ENCODE assay signal across 19 mouse cellular contexts in the genomic region with DNA sequence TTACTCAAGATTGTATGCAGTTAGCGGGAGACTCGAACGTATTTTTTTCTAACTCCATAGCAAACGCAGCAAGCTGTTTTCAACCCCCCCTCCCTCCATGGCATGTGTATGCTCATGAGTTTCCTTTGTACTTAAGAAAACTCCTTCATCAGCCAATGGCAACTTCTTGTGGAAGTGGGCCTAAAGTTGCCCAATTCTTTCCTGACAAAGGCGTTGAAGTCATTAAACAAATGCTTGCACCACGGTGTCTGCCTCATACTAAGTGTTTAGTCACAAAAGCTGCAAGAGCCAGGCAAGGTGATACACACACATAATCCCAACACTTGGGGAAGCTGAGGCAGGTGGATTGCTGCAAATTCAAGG. TPM values are rescaled to one million over a fixed set of nuclear protein-coding genes. Genes with fewer than 3 reads are reported as not detected.
DNase-seq lines count a peak whose midpoint lies in the region; ATAC-seq and TF ChIP-seq lines count a peak whose summit lies in the region.
"Had no signal": no experiment of that assay in that cellular context is flagged by ENCODE, and none has a peak within 500 bp of the region (broad histone marks: within the 10 kb centered on the region; RNA-seq: fewer than 3 reads in every experiment).

No protein-coding gene starts in this region.

- no peaks in the 10 kb centered on the region for H3K27me3 ChIP-seq in intestine, embryonic 14.5 days (replicated peaks; ENCODE audit: control insufficient read depth, insufficient read depth, low read length)
- no peaks in the 10 kb centered on the region for H3K27me3 ChIP-seq in intestine, postnatal 0 days (replicated peaks; ENCODE audit: control insufficient read depth, insufficient read depth, low read length)
- no peaks in the 10 kb centered on the region for H3K27me3 ChIP-seq in MEL (ENCODE audit: control insufficient read depth in 1 of 2, insufficient read depth in 2 of 2, low read length in 2 of 2)
- H3K27me3 ChIP-seq in stomach, embryonic 14.5 days (ENCODE audit: control insufficient read depth, insufficient read depth, low read length), result no peaks in the 10 kb centered on the region
- H3K27me3 ChIP-seq: forebrain, embryonic 13.5 days; midbrain, embryonic 12.5 days had no signal

- no peak overlapping the region for H3K4me3 ChIP-seq in intestine, embryonic 14.5 days (ENCODE audit: low read depth, low read length)
- H3K4me3 ChIP-seq in intestine, postnatal 0 days (ENCODE audit: low read depth, low read length), result no peak overlapping the region
- H3K4me3 ChIP-seq in MEL (ENCODE audit: control insufficient read depth in 1 of 2, insufficient read depth in 1 of 2, low read depth in 2 of 2, low read length in 2 of 2), result no peak overlapping the region
- no peak overlapping the region for H3K4me3 ChIP-seq in embryonic fibroblast, embryonic 13.5 days (ENCODE audit: insufficient read depth, low read length)
- H3K4me3 ChIP-seq in stomach, embryonic 14.5 days (ENCODE audit: low read depth, low read length), result no peak overlapping the region

- peak overlapping the region; percentile 51; the same call in 1 of the 2 replicates for H3K4me2 ChIP-seq in intestine, embryonic 14.5 days (ENCODE audit: low read length)
- no peak overlapping the region for H3K4me2 ChIP-seq in intestine, postnatal 0 days (replicated peaks; ENCODE audit: low read depth)
- no peak overlapping the region; the same call in 1 of the 2 replicates for H3K4me2 ChIP-seq in stomach, embryonic 14.5 days (replicated peaks; ENCODE audit: low read depth, low read length)

- peaks cover 11% of the 10 kb centered on the region for H3K79me2 ChIP-seq in MEL (ENCODE audit: control insufficient read depth, insufficient read depth, low read length, poor library complexity)

- H3K9me3 ChIP-seq in intestine, embryonic 14.5 days (ENCODE audit: control insufficient read depth, low read length), result 0 out of 2 replicates have a peak, but pooled peaks cover 2% of the 10 kb centered on the region
- no peaks in the 10 kb centered on the region for H3K9me3 ChIP-seq in intestine, postnatal 0 days (ENCODE audit: control insufficient read depth)
- no peaks in the 10 kb centered on the region for H3K9me3 ChIP-seq in MEL (replicated peaks; ENCODE audit: insufficient read depth, low read length)
- no peaks in the 10 kb centered on the region for H3K9me3 ChIP-seq in stomach, embryonic 14.5 days (ENCODE audit: control insufficient read depth, low read depth, low read length)
- H3K9me3 ChIP-seq: forebrain, embryonic 13.5 days; midbrain, embryonic 12.5 days had no signal

- TF ChIP-seq EP300 in MEL (IDR thresholded peaks at IDR 0.05; ENCODE audit: low read depth in 1 of 2, low read length in 2 of 2), result no peak

- ATAC-seq in intestine, embryonic 14.5 days (replicated peaks; ENCODE audit: low FRiP score, low TSS enrichment, low read depth), result no peak
- no peak for ATAC-seq in intestine, postnatal 0 days
- ATAC-seq in stomach, embryonic 14.5 days (ENCODE audit: insufficient number of reproducible peaks, insufficient read depth, low FRiP score, low read depth), result no peak
- ATAC-seq: forebrain, embryonic 13.5 days; hindbrain, embryonic 16.5 days had no signal

- H3K27ac ChIP-seq in intestine, embryonic 14.5 days (ENCODE audit: low read depth), result peak overlapping the region; percentile 72
- H3K27ac ChIP-seq in intestine, postnatal 0 days (ENCODE audit: low read depth, low read length), result no peak overlapping the region
- H3K27ac ChIP-seq in MEL (ENCODE audit: control insufficient read depth, low read depth, low read length), result no peak overlapping the region
- H3K27ac ChIP-seq in embryonic fibroblast, embryonic 13.5 days (ENCODE audit: insufficient read depth, low read length), result peak overlapping the region; percentile 75
- peak overlapping the region; percentile 69 for H3K27ac ChIP-seq in stomach, embryonic 14.5 days (ENCODE audit: low read length)
- H3K27ac ChIP-seq: forebrain, embryonic 13.5 days; midbrain, embryonic 12.5 days had no signal

- DNase-seq in intestine, embryonic 14.5 days (ENCODE audit: low spot score), result no peak
- DNase-seq in MEL (ENCODE audit: low read depth, low spot score), result peak; percentile 34
- DNase-seq in layer of hippocampus, postnatal 10 days (ENCODE audit: low spot score in 2 of 2), result no peak
- DNase-seq in urinary bladder, postnatal 4 days (ENCODE audit: low spot score in 2 of 2), result no peak
- DNase-seq: adrenal gland, postnatal 25 days; B cell, adult 2 months; cerebellum, adult 8-10 months; gastrocnemius, postnatal 25 days; heart, postnatal 10 days; kidney, adult 9 months; kidney, postnatal 4 days; lung, adult 2 months; thymus, postnatal 25 days had no signal

- peaks cover under 1% of the 10 kb centered on the region; the same call in 1 of the 2 replicates for H3K36me3 ChIP-seq in intestine, embryonic 14.5 days (ENCODE audit: control insufficient read depth, insufficient read depth, low read length)
- H3K36me3 ChIP-seq in intestine, postnatal 0 days (ENCODE audit: control insufficient read depth, insufficient read depth), result no peaks in the 10 kb centered on the region
- peaks cover 2 to 19% of the 10 kb centered on the region in 2 experiments; a peak in 3 of 4 replicates for H3K36me3 ChIP-seq in MEL (ENCODE audit: control insufficient read depth in 1 of 2, insufficient read depth in 2 of 2, low read length in 2 of 2)
- no peaks in the 10 kb centered on the region for H3K36me3 ChIP-seq in stomach, embryonic 14.5 days (ENCODE audit: control insufficient read depth, insufficient read depth, low read length)
- H3K36me3 ChIP-seq: midbrain, embryonic 12.5 days had no signal

- 76% methylated on average over 6 of the region's 6 CpGs for WGBS in intestine, embryonic 14.5 days
- WGBS in intestine, postnatal 0 days, result 66% methylated on average over 6 of the region's 6 CpGs
- 66% methylated on average over 6 of the region's 6 CpGs for WGBS in stomach, embryonic 14.5 days

- TF ChIP-seq POLR2A in MEL (IDR thresholded peaks at IDR 0.05; ENCODE audit: control insufficient read depth in 1 of 2, insufficient read depth in 1 of 2, low read depth in 1 of 2, low read length in 2 of 2, poor library complexity in 1 of 2), result no peak
- no peak for TF ChIP-seq POLR2A in embryonic fibroblast, embryonic 13.5 days (IDR thresholded peaks at IDR 0.05; ENCODE audit: low read depth, low read length)

- H3K4me1 ChIP-seq in intestine, embryonic 14.5 days (replicated peaks; ENCODE audit: control insufficient read depth, insufficient read depth, low read length), result peaks cover 27% of the 10 kb centered on the region
- no peaks in the 10 kb centered on the region for H3K4me1 ChIP-seq in intestine, postnatal 0 days (replicated peaks; ENCODE audit: control insufficient read depth, insufficient read depth, low read length)
- H3K4me1 ChIP-seq in MEL (ENCODE audit: control insufficient read depth in 1 of 2, insufficient read depth in 2 of 2, low read length in 2 of 2), result peaks cover 0 to 22% of the 10 kb centered on the region in 2 experiments
- H3K4me1 ChIP-seq in embryonic fibroblast, embryonic 13.5 days (ENCODE audit: control insufficient read depth, insufficient read depth, low read length), result peaks cover 17% of the 10 kb centered on the region
- peaks cover 26% of the 10 kb centered on the region; the same call in 1 of the 2 replicates for H3K4me1 ChIP-seq in stomach, embryonic 14.5 days (ENCODE audit: control insufficient read depth, insufficient read depth, low read length)

- no peak for TF ChIP-seq RAD21 in MEL (IDR thresholded peaks at IDR 0.05; ENCODE audit: low read depth, low read length)

- H3K9ac ChIP-seq in intestine, embryonic 14.5 days (ENCODE audit: low read length), result 0 out of 2 replicates have a peak overlapping the region, but pooled peaks have one; percentile 7
- H3K9ac ChIP-seq in intestine, postnatal 0 days (ENCODE audit: low read depth, low read length), result no peak overlapping the region
- H3K9ac ChIP-seq in MEL (ENCODE audit: control insufficient read depth, low read depth, low read length, poor library complexity, severe bottlenecking), result no peak overlapping the region
- no peak overlapping the region for H3K9ac ChIP-seq in stomach, embryonic 14.5 days (replicated peaks; ENCODE audit: low read depth, low read length)
- H3K9ac ChIP-seq: midbrain, embryonic 12.5 days had no signal

- TF ChIP-seq CTCF in intestine, postnatal 0 days (IDR thresholded peaks at IDR 0.05; ENCODE audit: low read depth), result no peak
- TF ChIP-seq CTCF in MEL (IDR thresholded peaks at IDR 0.05 in 2 of 3, conservative IDR thresholded peaks at IDR 0.05 in 1 of 3; ENCODE audit: control insufficient read depth in 1 of 3, insufficient read depth in 1 of 3, low read depth in 2 of 3, low read length in 3 of 3, poor library complexity in 1 of 3, severe bottlenecking in 1 of 3), result no peak
- no peak for TF ChIP-seq CTCF in embryonic fibroblast, embryonic 13.5 days (IDR thresholded peaks at IDR 0.05; ENCODE audit: borderline replicate concordance, insufficient read depth, low read length)

RNA-seq across cellular contexts. Expression of a gene that starts 2.4 kb away (rescaled TPM):
- 16.5 and 16.6 TPM in 2 replicates for polyA plus RNA-seq in intestine, embryonic 14.5 days (2014; fragmentation: Nextera tagmentation; extraction: Ambion mirVana)
- polyA plus RNA-seq in intestine, postnatal 0 days (2015; fragmentation: Nextera tagmentation; extraction: Ambion mirVana), result 2.7 and 3.4 TPM in 2 replicates
- 19.5 and 20.0 TPM in 2 replicates for total RNA-seq in MEL (2012; rRNA removed)
- polyA plus RNA-seq in MEL (2012; ENCODE audit: insufficient read depth in 1 of 2, insufficient read length in 2 of 2, low read depth in 1 of 2, low replicate concordance in 2 of 2, missing spikeins in 1 of 2), result 10 to 100 TPM; 36.2 to 51.7 TPM
- polyA plus RNA-seq in embryonic fibroblast, embryonic 13.5 days (2011; ENCODE audit: insufficient read length, low read depth, missing spikeins), result 6.5 and 10.2 TPM in 2 replicates
- polyA plus RNA-seq in stomach, embryonic 14.5 days (2014; fragmentation: Nextera tagmentation; extraction: Ambion mirVana), result 11.4 and 11.8 TPM in 2 replicates
- 1 to 10 TPM in 1 of 2 experiments, under 1 TPM in 1; 0.94 to 1.0 TPM for total RNA-seq in layer of hippocampus, postnatal 10 days (2021)
- total RNA-seq: gastrocnemius, postnatal 25 days had no signal

RNA-seq across cellular contexts. Expression of a gene that starts 16.3 kb away (rescaled TPM):
- 45.4 and 53.2 TPM in 2 replicates for polyA plus RNA-seq in intestine, embryonic 14.5 days (2014; fragmentation: Nextera tagmentation; extraction: Ambion mirVana)
- 30.1 and 30.4 TPM in 2 replicates for polyA plus RNA-seq in intestine, postnatal 0 days (2015; fragmentation: Nextera tagmentation; extraction: Ambion mirVana)
- 9.1 and 10.4 TPM in 2 replicates for total RNA-seq in MEL (2012; rRNA removed)
- 10 to 100 TPM in 1 of 2 experiments, not detected in 1; 29.3 TPM for polyA plus RNA-seq in MEL (2012; ENCODE audit: insufficient read depth in 1 of 2, insufficient read length in 2 of 2, low read depth in 1 of 2, low replicate concordance in 2 of 2, missing spikeins in 1 of 2)
- polyA plus RNA-seq in embryonic fibroblast, embryonic 13.5 days (2011; ENCODE audit: insufficient read length, low read depth, missing spikeins), result 47.8 and 54.9 TPM in 2 replicates
- 41.5 and 46.4 TPM in 2 replicates for polyA plus RNA-seq in stomach, embryonic 14.5 days (2014; fragmentation: Nextera tagmentation; extraction: Ambion mirVana)
- total RNA-seq in layer of hippocampus, postnatal 10 days (2021), result 100 to 1,000 TPM; 164 to 207 TPM

RNA-seq across cellular contexts. Expression of a gene that starts 22.3 kb away (rescaled TPM):
- polyA plus RNA-seq in intestine, embryonic 14.5 days (2014; fragmentation: Nextera tagmentation; extraction: Ambion mirVana), result 0.08 and 0.16 TPM in 2 replicates
- 0.05 and 0.09 TPM in 2 replicates for polyA plus RNA-seq in intestine, postnatal 0 days (2015; fragmentation: Nextera tagmentation; extraction: Ambion mirVana)
- 3.9 and 4.4 TPM in 2 replicates for total RNA-seq in MEL (2012; rRNA removed)
- polyA plus RNA-seq in MEL (2012; ENCODE audit: insufficient read depth in 1 of 2, insufficient read length in 2 of 2, low read depth in 1 of 2, low replicate concordance in 2 of 2, missing spikeins in 1 of 2), result 1 to 10 TPM in 1 of 2 experiments, not detected in 1; 8.5 TPM
- polyA plus RNA-seq in embryonic fibroblast, embryonic 13.5 days (2011; ENCODE audit: insufficient read length, low read depth, missing spikeins), result 0.37 and 0.45 TPM in 2 replicates
- not detected in 2 replicates for polyA plus RNA-seq in stomach, embryonic 14.5 days (2014; fragmentation: Nextera tagmentation; extraction: Ambion mirVana)
- under 1 TPM; 0.64 to 0.76 TPM for total RNA-seq in layer of hippocampus, postnatal 10 days (2021)
- polyA plus RNA-seq: forebrain, embryonic 13.5 days; midbrain, embryonic 12.5 days had no signal

RNA-seq across cellular contexts. Expression of a gene that starts 38.5 kb away (rescaled TPM):
- 50.5 and 55.5 TPM in 2 replicates for polyA plus RNA-seq in intestine, embryonic 14.5 days (2014; fragmentation: Nextera tagmentation; extraction: Ambion mirVana)
- 43.3 and 44.2 TPM in 2 replicates for polyA plus RNA-seq in intestine, postnatal 0 days (2015; fragmentation: Nextera tagmentation; extraction: Ambion mirVana)
- total RNA-seq in MEL (2012; rRNA removed), result 27.0 and 29.3 TPM in 2 replicates
- 10 to 100 TPM in 1 of 2 experiments, not detected in 1; 40.5 TPM for polyA plus RNA-seq in MEL (2012; ENCODE audit: insufficient read depth in 1 of 2, insufficient read length in 2 of 2, low read depth in 1 of 2, low replicate concordance in 2 of 2, missing spikeins in 1 of 2)
- polyA plus RNA-seq in embryonic fibroblast, embryonic 13.5 days (2011; ENCODE audit: insufficient read length, low read depth, missing spikeins), result 37.7 and 44.6 TPM in 2 replicates
- polyA plus RNA-seq in stomach, embryonic 14.5 days (2014; fragmentation: Nextera tagmentation; extraction: Ambion mirVana), result 53.0 and 55.0 TPM in 2 replicates
- total RNA-seq in layer of hippocampus, postnatal 10 days (2021), result 10 to 100 TPM; 55.2 to 60.4 TPM

RNA-seq across cellular contexts. Expression of a gene that starts 50.2 kb away (rescaled TPM):
- 17.5 and 18.1 TPM in 2 replicates for polyA plus RNA-seq in intestine, embryonic 14.5 days (2014; fragmentation: Nextera tagmentation; extraction: Ambion mirVana)
- polyA plus RNA-seq in intestine, postnatal 0 days (2015; fragmentation: Nextera tagmentation; extraction: Ambion mirVana), result 8.6 and 10.5 TPM in 2 replicates
- 40.5 and 46.7 TPM in 2 replicates for total RNA-seq in MEL (2012; rRNA removed)
- 10 to 100 TPM; 39.4 to 53.0 TPM for polyA plus RNA-seq in MEL (2012; ENCODE audit: insufficient read depth in 1 of 2, insufficient read length in 2 of 2, low read depth in 1 of 2, low replicate concordance in 2 of 2, missing spikeins in 1 of 2)
- 50.7 and 55.6 TPM in 2 replicates for polyA plus RNA-seq in embryonic fibroblast, embryonic 13.5 days (2011; ENCODE audit: insufficient read length, low read depth, missing spikeins)
- 18.7 and 19.0 TPM in 2 replicates for polyA plus RNA-seq in stomach, embryonic 14.5 days (2014; fragmentation: Nextera tagmentation; extraction: Ambion mirVana)
- 100 to 1,000 TPM; 146 to 150 TPM for total RNA-seq in layer of hippocampus, postnatal 10 days (2021)

Comparison
In these comparisons a context has a peak if more than half of its experiments do, and no peak if none do; other contexts are left out.
1. H3K27ac ChIP-seq: peak in intestine, embryonic 14.5 days (single experiment), embryonic fibroblast, embryonic 13.5 days (single experiment) and stomach, embryonic 14.5 days (single experiment); none in intestine, postnatal 0 days (single experiment) and MEL (single experiment).